Mouse (Mus musculus) G1E-ER4 (cell line): ENCODE data around the gene Rufy1. TPM values are rescaled to one million over a fixed set of nuclear protein-coding genes. Genes with fewer than 3 reads are reported as not detected.

ENCODE experiments used
- GATA1 ChIP-seq: IDR thresholded peaks from one replicate; pipeline ENCODE4 v1.8.0; 2012; ENCODE audit warnings: low read length, inconsistent platforms
- polyA plus RNA-seq: library from polyadenylated mRNA; stranded (reverse); fragments of >175 nt; gene quantifications from 2 replicates; pipeline ENCODE4 v1.2.3, GENCODE M21; 2012

Rufy1 gene
- polyA plus RNA-seq, 1 experiment: 8.7 TPM

GRCm38 (mm10) chr11:50374286-50375015 is 56.5 kb downstream of the Rufy1 start:
- no peak for TF ChIP-seq GATA1

- no peak for TF ChIP-seq GATA1
Observed at GRCm38 (mm10) chr11:50373621-50374020, 57.3 kb downstream of the Rufy1 start.

GRCm38 (mm10) chr11:50373086-50373485 is 57.8 kb downstream of the Rufy1 start:
- no peak for TF ChIP-seq GATA1

- no peak for TF ChIP-seq GATA1
Observed at GRCm38 (mm10) chr11:50371911-50372310, 59.0 kb downstream of the Rufy1 start.

- TF ChIP-seq GATA1: no peak
Observed at GRCm38 (mm10) chr11:50371399-50371841, 59.5 kb downstream of the Rufy1 start.

- TF ChIP-seq GATA1: no peak
Observed at GRCm38 (mm10) chr11:50370969-50371368, 60.0 kb downstream of the Rufy1 start.

- TF ChIP-seq GATA1: no peak
Observed at GRCm38 (mm10) chr11:50369360-50369911, 61.5 kb downstream of the Rufy1 start.

- no peak for TF ChIP-seq GATA1
Observed at GRCm38 (mm10) chr11:50367531-50367930, 63.4 kb downstream of the Rufy1 start.

GRCm38 (mm10) chr11:50365322-50365721 is 65.6 kb downstream of the Rufy1 start:
- no peak for TF ChIP-seq GATA1

- no peak for TF ChIP-seq GATA1
Observed at GRCm38 (mm10) chr11:50364548-50364947, 66.4 kb downstream of the Rufy1 start.

GRCm38 (mm10) chr11:50358950-50359861 is 71.7 kb downstream of the Rufy1 start:
- TF ChIP-seq GATA1: no peak

GRCm38 (mm10) chr11:50355395-50355794 is 75.5 kb downstream of the Rufy1 start:
- TF ChIP-seq GATA1: no peak

GRCm38 (mm10) chr11:50354851-50355250 is 76.1 kb downstream of the Rufy1 start:
- TF ChIP-seq GATA1: no peak

- no peak for TF ChIP-seq GATA1
Observed at GRCm38 (mm10) chr11:50354162-50354561, 76.8 kb downstream of the Rufy1 start, which contains the start of gene Cby3. Cby3 (plus strand) TSS chr11:50354462.

- TF ChIP-seq GATA1: no peak
Observed at GRCm38 (mm10) chr11:50352177-50352576, 78.7 kb downstream of the Rufy1 start.
